In genomic region chr8:26659381-26659780, GRCm38 (mm10) we compare ENCODE assay signal across 9 mouse cellular contexts.
DNase-seq lines count a peak whose midpoint lies in the region; ATAC-seq and TF ChIP-seq lines count a peak whose summit lies in the region.
"Had no signal": no experiment of that assay in that cellular context is flagged by ENCODE, and none has a peak within 500 bp of the region (broad histone marks: within the 10 kb centered on the region; RNA-seq: fewer than 3 reads in every experiment).

No protein-coding gene starts in this region.

- ATAC-seq in granulocyte monocyte progenitor cell, adult 5-6 weeks (replicated peaks; ENCODE audit: poor library complexity, severe bottlenecking), result peak; percentile 65

- H3K4me3 ChIP-seq in layer of hippocampus, adult 2 months, result no peak overlapping the region
- H3K4me3 ChIP-seq: erythroblast, embryonic 14.5 days had no signal

- peak; percentile 68 for TF ChIP-seq CTCF in layer of hippocampus, adult 2 months (conservative IDR thresholded peaks at IDR 0.05)

- no peak overlapping the region for H3K27ac ChIP-seq in layer of hippocampus, adult 2 months

- DNase-seq in adrenal gland, postnatal 10 days, result peak; percentile 24
- no peak for DNase-seq in adrenal gland, postnatal 25 days
- no peak for DNase-seq in layer of hippocampus, adult 2 months (ENCODE audit: low spot score in 2 of 2)
- DNase-seq in layer of hippocampus, postnatal 25 days (ENCODE audit: extremely low spot score in 1 of 2, low spot score in 1 of 2), result no peak
- DNase-seq in B cell, adult 2 months, result peak; percentile 24 to 37
- no peak for DNase-seq in ovary, adult 18-20 months (ENCODE audit: low spot score)
- DNase-seq in ovary, postnatal 10 days (ENCODE audit: low spot score), result no peak

Comparison
In these comparisons a context has a peak if more than half of its experiments do, and no peak if none do; other contexts are left out.
1. DNase-seq: peak in adrenal gland, postnatal 10 days (single experiment) and B cell, adult 2 months (2 of 2); none in adrenal gland, postnatal 25 days (single experiment), layer of hippocampus, adult 2 months (0 of 2), layer of hippocampus, postnatal 25 days (0 of 2), ovary, adult 18-20 months (single experiment) and ovary, postnatal 10 days (single experiment).